Mouse (Mus musculus) R1 (cell line): Measurements from ENCODE around the gene Gkn2.

Experiments
- DNase-seq: peaks from one replicate; pipeline ENCODE4 v3.0.0-alpha.2; 2018; ENCODE audit warnings: low read depth, low spot score

The Gkn2 gene

GRCm38 (mm10) chr6:87399886-87400566 is 26.9 kb downstream of the Gkn2 start:
- DNase-seq = no peak

DNA sequence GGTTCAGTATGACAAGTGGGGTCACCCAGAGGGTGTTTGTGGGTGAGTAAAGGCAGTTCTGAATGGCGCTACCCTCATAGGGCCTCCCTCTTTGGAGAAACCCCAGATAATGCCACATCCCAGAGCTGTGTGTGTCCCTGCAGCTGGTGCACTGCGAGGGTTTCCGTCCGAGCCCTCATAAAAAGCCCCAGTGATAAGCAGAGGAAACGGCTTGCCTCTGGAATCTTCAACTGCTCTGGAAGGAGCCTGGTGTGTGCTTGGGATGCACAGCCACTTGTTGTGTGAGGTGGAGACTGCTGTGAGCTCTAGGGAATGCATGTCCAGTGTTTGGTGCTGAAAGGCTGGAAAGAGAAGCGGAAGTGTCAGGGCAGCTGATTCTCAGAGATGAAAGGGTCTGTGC is 28.3 kb downstream of the Gkn2 start:
- no peak for DNase-seq

DNA sequence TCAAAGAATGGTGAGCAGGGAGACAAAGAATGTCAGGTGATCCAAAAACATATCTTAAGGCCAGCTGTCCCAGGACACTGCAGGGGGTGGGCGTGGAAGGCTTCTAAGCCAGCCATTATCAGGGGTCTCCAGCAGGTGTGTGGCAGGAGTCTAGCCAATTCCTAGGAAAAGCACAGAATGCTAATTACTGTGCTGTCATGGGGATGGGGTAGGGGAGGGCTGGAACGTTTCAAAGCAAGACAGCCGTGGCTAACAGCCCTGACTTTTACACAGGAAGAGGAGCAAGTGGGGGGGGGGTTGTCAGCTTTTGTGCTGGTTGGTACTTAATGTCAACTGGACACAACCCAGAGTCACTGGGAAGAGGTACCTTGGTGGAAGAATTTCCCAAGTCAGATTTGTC is 38.9 kb downstream of the Gkn2 start:
- DNase-seq = peak; percentile 47

- no peak for DNase-seq
Observed at GRCm38 (mm10) chr6:87422304-87422703, 49.1 kb downstream of the Gkn2 start.

DNA sequence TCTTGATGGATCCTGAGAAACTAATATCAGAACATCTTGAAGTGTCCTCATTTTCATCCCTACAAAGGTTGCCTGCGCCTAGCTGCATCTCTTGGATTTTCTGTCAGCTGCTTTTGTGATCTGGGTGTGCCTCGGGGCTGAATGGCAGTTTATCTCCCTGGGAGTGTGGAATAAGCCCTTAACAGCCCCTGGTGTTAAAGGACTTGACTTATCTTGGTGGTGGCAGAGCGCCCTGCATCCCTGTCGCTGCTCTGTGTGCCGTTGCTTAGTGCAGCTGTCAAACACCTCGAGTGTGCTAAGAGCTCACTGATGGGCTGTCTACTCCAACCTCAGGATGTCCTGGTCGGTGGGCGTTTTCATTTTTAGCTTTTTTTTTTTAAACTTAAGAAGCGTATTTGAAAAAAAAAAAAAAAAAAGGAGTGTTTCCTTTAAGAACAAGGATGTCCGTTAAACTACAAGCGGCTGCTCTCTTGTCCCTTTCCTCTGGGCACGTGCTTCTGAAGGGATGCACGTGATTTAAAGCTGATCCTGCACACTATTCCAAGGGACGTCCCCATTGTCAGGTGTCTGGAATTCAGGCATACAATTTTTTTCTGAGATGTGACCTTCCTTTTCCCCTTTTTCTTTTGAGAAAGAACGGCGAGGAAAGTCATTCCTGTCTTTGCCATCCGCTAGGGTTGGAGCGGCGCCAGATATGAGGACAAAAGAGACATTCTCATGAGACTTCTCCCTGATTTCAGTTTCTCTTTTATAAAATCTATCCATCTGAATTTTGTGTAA is 51.1 kb downstream of the Gkn2 start:
- no peak for DNase-seq

DNA sequence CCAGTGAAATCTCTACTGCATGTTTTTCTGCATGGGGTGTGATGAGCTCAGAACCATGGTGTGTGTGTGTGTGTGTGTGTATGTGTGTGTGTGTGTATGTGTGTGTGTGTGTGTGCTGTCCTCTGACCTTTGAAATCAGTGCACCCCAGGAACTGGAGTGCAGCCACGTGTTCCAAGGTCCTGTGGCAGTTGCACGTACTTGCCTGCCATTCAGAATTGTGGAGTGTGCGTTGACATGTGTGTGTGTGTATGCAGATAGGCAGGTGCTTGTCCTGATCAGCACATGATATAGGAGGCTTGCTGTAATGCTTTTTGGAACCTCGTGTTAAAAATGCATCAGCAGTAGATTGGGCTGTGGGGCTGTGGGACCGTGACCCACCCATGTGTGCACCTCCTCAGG is 53.8 kb downstream of the Gkn2 start:
- DNase-seq = no peak

- DNase-seq = no peak
Observed at GRCm38 (mm10) chr6:87427616-87428015, 54.5 kb downstream of the Gkn2 start.

- no peak for DNase-seq
Observed at GRCm38 (mm10) chr6:87428487-87429044, 55.4 kb downstream of the Gkn2 start, which contains the start of gene Bmp10. Bmp10 (plus strand) TSS chr6:87428994.
